Mouse (Mus musculus): ENCODE data around the gene Spam1. TPM values are rescaled to one million over a fixed set of nuclear protein-coding genes. Genes with fewer than 3 reads are reported as not detected.

Spam1 gene
- total RNA-seq (2014; rRNA removed) (not detected in 2 replicates), polyA plus RNA-seq (2012; rRNA removed) (not detected in 2 replicates)

- Histone ChIP-seq H3K4me3 (ENCODE audit: insufficient read depth, low read depth, low read length) (no peak within 1 kb of the TSS), H3K36me3 (ENCODE audit: control insufficient read depth, insufficient read depth, low read length) (no peaks in the 10 kb centered on the region), H3K9ac (ENCODE audit: low read depth, low read length) (no peak within 1 kb of the TSS), H3K27me3 (ENCODE audit: control insufficient read depth, insufficient read depth, low read length) (no peaks in the 10 kb centered on the region), H3K79me2 (ENCODE audit: control insufficient read depth, insufficient read depth, low read length) (no peaks in the 10 kb centered on the region), H3K4me1 (ENCODE audit: control insufficient read depth, insufficient read depth, low read length) (no peaks in the 10 kb centered on the region), H3K27ac (replicated peaks; ENCODE audit: insufficient read depth, low read depth, low read length) (no peak within 1 kb of the TSS)
- TF ChIP-seq POLR2A (IDR thresholded peaks at IDR 0.05; ENCODE audit: extremely low read depth, insufficient read depth, low read length) = no peak
- no peak for TF ChIP-seq CTCF (IDR thresholded peaks at IDR 0.05; ENCODE audit: low read depth, low read length)
- DNase-seq (ENCODE audit: extremely low read depth, low read depth, low spot score) = no peak
These were observed at the start of gene Spam1 for GRCm38 (mm10) chr6:24790888-24791287. Gene Spam1 (plus strand): TSS chr6:24791188.

- WGBS = 76% methylated on average over 4 of the region's 4 CpGs
- H3K36me3 ChIP-seq (ENCODE audit: control insufficient read depth, insufficient read depth, low read length) = no peaks in the 10 kb centered on the region
- no peak within 1 kb of the TSS for H3K9ac ChIP-seq (ENCODE audit: low read depth, low read length)
- no peak within 1 kb of the TSS for H3K27ac ChIP-seq (replicated peaks; ENCODE audit: insufficient read depth, low read depth, low read length)
- H3K4me3 ChIP-seq (ENCODE audit: insufficient read depth, low read depth, low read length) = no peak within 1 kb of the TSS
- no peak for DNase-seq (ENCODE audit: extremely low read depth, low read depth, low spot score)
- no peaks in the 10 kb centered on the region for H3K27me3 ChIP-seq (ENCODE audit: control insufficient read depth, insufficient read depth, low read length)
- TF ChIP-seq CTCF (IDR thresholded peaks at IDR 0.05; ENCODE audit: low read depth, low read length) = no peak
- no peak for TF ChIP-seq POLR2A (IDR thresholded peaks at IDR 0.05; ENCODE audit: extremely low read depth, insufficient read depth, low read length)
- no peaks in the 10 kb centered on the region for H3K79me2 ChIP-seq (ENCODE audit: control insufficient read depth, insufficient read depth, low read length)
- no peaks in the 10 kb centered on the region for H3K4me1 ChIP-seq (ENCODE audit: control insufficient read depth, insufficient read depth, low read length)
These were observed 43.0 kb upstream of the Spam1 start, which contains the start of gene Hyal4 for GRCm38 (mm10) chr6:24748029-24748428. Gene Hyal4 (plus strand): TSS chr6:24748329.

GRCm38 (mm10) chr6:24759281-24759680, 31.7 kb upstream of the Spam1 start:
- no peaks in the 10 kb centered on the region for H3K36me3 ChIP-seq (ENCODE audit: control insufficient read depth, insufficient read depth, low read length)
- DNase-seq (ENCODE audit: extremely low read depth, low read depth, low spot score) = no peak
- H3K9ac ChIP-seq (ENCODE audit: low read depth, low read length) = no peak overlapping the region
- H3K4me3 ChIP-seq (ENCODE audit: insufficient read depth, low read depth, low read length) = no peak overlapping the region
- WGBS = 93% methylated on average over 3 of the region's 3 CpGs
- no peak overlapping the region for H3K27ac ChIP-seq (replicated peaks; ENCODE audit: insufficient read depth, low read depth, low read length)
- H3K79me2 ChIP-seq (ENCODE audit: control insufficient read depth, insufficient read depth, low read length) = no peaks in the 10 kb centered on the region
- no peaks in the 10 kb centered on the region for H3K27me3 ChIP-seq (ENCODE audit: control insufficient read depth, insufficient read depth, low read length)
- H3K4me1 ChIP-seq (ENCODE audit: control insufficient read depth, insufficient read depth, low read length) = no peaks in the 10 kb centered on the region
- TF ChIP-seq CTCF (IDR thresholded peaks at IDR 0.05; ENCODE audit: low read depth, low read length) (no peak), POLR2A (IDR thresholded peaks at IDR 0.05; ENCODE audit: extremely low read depth, insufficient read depth, low read length) (no peak)

GRCm38 (mm10) chr6:24766261-24766660, 24.7 kb upstream of the Spam1 start:
- no peaks in the 10 kb centered on the region for H3K4me1 ChIP-seq (ENCODE audit: control insufficient read depth, insufficient read depth, low read length)
- H3K4me3 ChIP-seq (ENCODE audit: insufficient read depth, low read depth, low read length) = no peak overlapping the region
- no peak overlapping the region for H3K27ac ChIP-seq (replicated peaks; ENCODE audit: insufficient read depth, low read depth, low read length)
- TF ChIP-seq CTCF (IDR thresholded peaks at IDR 0.05; ENCODE audit: low read depth, low read length) = no peak
- no peak for TF ChIP-seq POLR2A (IDR thresholded peaks at IDR 0.05; ENCODE audit: extremely low read depth, insufficient read depth, low read length)
- H3K27me3 ChIP-seq (ENCODE audit: control insufficient read depth, insufficient read depth, low read length) = no peaks in the 10 kb centered on the region
- H3K36me3 ChIP-seq (ENCODE audit: control insufficient read depth, insufficient read depth, low read length) = no peaks in the 10 kb centered on the region
- no peak overlapping the region for H3K9ac ChIP-seq (ENCODE audit: low read depth, low read length)
- DNase-seq (ENCODE audit: extremely low read depth, low read depth, low spot score) = no peak
- WGBS = 86% methylated on average over 2 of the region's 2 CpGs
- no peaks in the 10 kb centered on the region for H3K79me2 ChIP-seq (ENCODE audit: control insufficient read depth, insufficient read depth, low read length)

- WGBS = 48% methylated on average over 2 of the region's 2 CpGs
- no peak overlapping the region for H3K9ac ChIP-seq (ENCODE audit: low read depth, low read length)
These were observed 11.8 kb upstream of the Spam1 start for GRCm38 (mm10) chr6:24779182-24779581.

DNA sequence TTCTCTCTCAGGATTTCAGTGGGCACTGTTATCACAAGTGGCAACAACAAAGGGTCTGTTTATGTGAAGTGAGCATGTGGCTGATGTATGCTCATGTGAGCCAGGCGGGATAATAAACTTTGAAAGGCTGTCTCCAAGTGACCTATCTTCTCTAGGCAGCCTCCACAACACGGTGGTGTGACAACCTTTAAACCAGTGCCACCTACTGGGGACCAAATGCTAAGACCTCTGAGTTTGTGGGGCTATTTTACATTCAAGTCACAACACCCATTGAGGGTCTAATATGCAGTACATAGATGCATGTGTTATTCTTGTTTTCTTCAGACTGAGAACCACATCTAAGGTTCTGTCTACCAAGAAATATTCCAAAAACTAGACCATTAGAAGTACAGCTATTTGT, 31.1 kb downstream of the Spam1 start:
- 39% methylated on average over 2 of the region's 2 CpGs for WGBS
- H3K9ac ChIP-seq (ENCODE audit: low read depth, low read length) = no peak overlapping the region
- H3K27ac ChIP-seq (replicated peaks; ENCODE audit: insufficient read depth, low read depth, low read length) = no peak overlapping the region
- H3K36me3 ChIP-seq (ENCODE audit: control insufficient read depth, insufficient read depth, low read length) = no peaks in the 10 kb centered on the region
- TF ChIP-seq CTCF (IDR thresholded peaks at IDR 0.05; ENCODE audit: low read depth, low read length) (no peak), POLR2A (IDR thresholded peaks at IDR 0.05; ENCODE audit: extremely low read depth, insufficient read depth, low read length) (no peak)
- H3K27me3 ChIP-seq (ENCODE audit: control insufficient read depth, insufficient read depth, low read length) = no peaks in the 10 kb centered on the region
- H3K4me3 ChIP-seq (ENCODE audit: insufficient read depth, low read depth, low read length) = no peak overlapping the region
- DNase-seq (ENCODE audit: extremely low read depth, low read depth, low spot score) = peak; percentile 2
- H3K4me1 ChIP-seq (ENCODE audit: control insufficient read depth, insufficient read depth, low read length) = no peaks in the 10 kb centered on the region
- H3K79me2 ChIP-seq (ENCODE audit: control insufficient read depth, insufficient read depth, low read length) = no peaks in the 10 kb centered on the region

More at GRCm38 (mm10) chr6:24779182-24779581, 11.8 kb upstream of the Spam1 start:
- Histone ChIP-seq H3K79me2 (ENCODE audit: control insufficient read depth, insufficient read depth, low read length) (no peaks in the 10 kb centered on the region), H3K27ac (replicated peaks; ENCODE audit: insufficient read depth, low read depth, low read length) (no peak overlapping the region), H3K4me1 (ENCODE audit: control insufficient read depth, insufficient read depth, low read length) (no peaks in the 10 kb centered on the region), H3K36me3 (ENCODE audit: control insufficient read depth, insufficient read depth, low read length) (no peaks in the 10 kb centered on the region), H3K27me3 (ENCODE audit: control insufficient read depth, insufficient read depth, low read length) (no peaks in the 10 kb centered on the region), H3K4me3 (ENCODE audit: insufficient read depth, low read depth, low read length) (no peak overlapping the region)
- DNase-seq (ENCODE audit: extremely low read depth, low read depth, low spot score) = no peak
- TF ChIP-seq POLR2A (IDR thresholded peaks at IDR 0.05; ENCODE audit: extremely low read depth, insufficient read depth, low read length) (no peak), CTCF (IDR thresholded peaks at IDR 0.05; ENCODE audit: low read depth, low read length) (no peak)

Other genes with a start within 250 kb of the Spam1 start
- gene Lmod2, start 193.4 kb upstream of the Spam1 start, total RNA-seq (2014; rRNA removed) = 0.37 TPM in 1 of 2 replicates, not detected in the other
- not detected in 2 replicates for gene Lmod2, start 193.4 kb upstream of the Spam1 start, polyA plus RNA-seq (2012; rRNA removed)
- gene Wasl, start 126.2 kb upstream of the Spam1 start, total RNA-seq (2014; rRNA removed) = 36.9 and 40.9 TPM in 2 replicates
- 29.4 and 44.5 TPM in 2 replicates for gene Wasl, start 126.2 kb upstream of the Spam1 start, polyA plus RNA-seq (2012; rRNA removed)
- not detected in 2 replicates for gene Hyal6, start 57.9 kb upstream of the Spam1 start, total RNA-seq (2014; rRNA removed)
- not detected in 2 replicates for gene Hyal6, start 57.9 kb upstream of the Spam1 start, polyA plus RNA-seq (2012; rRNA removed)
- under 0.01 TPM in 1 of 2 replicates, not detected in the other for gene Hyal4, start 42.9 kb upstream of the Spam1 start, total RNA-seq (2014; rRNA removed)
- gene Hyal4, start 42.9 kb upstream of the Spam1 start, polyA plus RNA-seq (2012; rRNA removed) = not detected in 2 replicates
- not detected in 2 replicates for gene Hyal5, start 66.8 kb downstream of the Spam1 start, total RNA-seq (2014; rRNA removed)
- not detected in 2 replicates for gene Hyal5, start 66.8 kb downstream of the Spam1 start, polyA plus RNA-seq (2012; rRNA removed)
- 0.60 and 0.65 TPM in 2 replicates for gene Tmem229a, start 165.1 kb downstream of the Spam1 start, total RNA-seq (2014; rRNA removed)
- gene Tmem229a, start 165.1 kb downstream of the Spam1 start, polyA plus RNA-seq (2012; rRNA removed) = 0.11 and 0.12 TPM in 2 replicates

Data from liver, adult 2 months (tissue).